Mouse (Mus musculus) G1E (cell line): Measurements from ENCODE around the gene Arpc1a.
"Not testable (repeated sequence)": the region's sequence is repeated elsewhere in the genome, so short reads cannot be mapped to it uniquely, and the experiment has no call there.

Experiments used
- CTCF ChIP-seq: IDR thresholded peaks from 2 replicates; pipeline ENCODE4 v1.5.1; 2012; ENCODE audit warnings: low read depth, low read length, inconsistent platforms, mixed read lengths
- GATA2 ChIP-seq: IDR thresholded peaks from 2 replicates; pipeline ENCODE4 v1.6.1; 2012; ENCODE audit warnings: low read depth, low read length, inconsistent platforms, borderline replicate concordance
- TAL1 ChIP-seq: conservative IDR thresholded peaks from 2 replicates; pipeline ENCODE4 v1.6.1; 2012; ENCODE audit warnings: low read depth, low read length, inconsistent platforms, mixed read lengths

DNA sequence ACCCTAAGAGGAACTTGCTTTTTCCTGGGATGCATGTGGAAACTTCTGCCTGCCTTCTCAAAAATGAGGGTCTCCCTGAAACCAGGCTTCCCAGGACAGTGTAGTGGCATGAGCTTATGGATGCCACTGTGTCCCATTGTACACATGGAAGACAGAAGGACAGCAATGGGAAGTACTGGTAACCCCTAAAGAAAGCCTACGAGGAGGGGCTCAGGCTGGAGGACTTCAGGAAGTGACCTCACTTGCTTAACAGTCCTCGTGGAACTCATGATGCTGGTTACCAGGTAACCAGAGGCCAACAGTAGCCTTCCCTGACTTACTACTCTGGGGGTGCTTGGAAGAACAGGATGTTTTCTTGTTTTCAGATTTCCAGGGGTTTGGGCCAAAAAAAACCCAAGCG is 40.9 kb upstream of the Arpc1a start, which contains the start of gene 1700018F24Rik:
- TF ChIP-seq CTCF, GATA2, TAL1: not testable (repeated sequence)
